In genomic region chr12:30362306-30362705, GRCm38 (mm10) we compare ENCODE assay signal across 25 mouse cellular contexts. TPM values are rescaled to one million over a fixed set of nuclear protein-coding genes. Genes with fewer than 3 reads are reported as not detected.
"Had no signal": no experiment of that assay in that cellular context is flagged by ENCODE, and none has a peak within 500 bp of the region (broad histone marks: within the 10 kb centered on the region; RNA-seq: fewer than 3 reads in every experiment).

No protein-coding gene starts in this region.

- H3K27me3 ChIP-seq: heart, embryonic 12.5 days; hindbrain, embryonic 12.5 days; intestine, embryonic 15.5 days; limb, embryonic 12.5 days; liver, embryonic 13.5 days; liver, embryonic 15.5 days had no signal

- ATAC-seq: hindbrain, embryonic 16.5 days; inflammation-experienced regulatory T-cells, adult 6 months; intestine, embryonic 15.5 days; intestine, postnatal 0 days had no signal

- H3K4me1 ChIP-seq: heart, embryonic 10.5 days; heart, embryonic 12.5 days; hindbrain, embryonic 10.5 days; hindbrain, embryonic 12.5 days; intestine, embryonic 15.5 days; limb, embryonic 10.5 days; limb, embryonic 12.5 days; liver, embryonic 13.5 days; liver, embryonic 15.5 days had no signal

- H3K9me3 ChIP-seq: heart, embryonic 10.5 days; heart, embryonic 12.5 days; hindbrain, embryonic 10.5 days; hindbrain, embryonic 12.5 days; intestine, embryonic 15.5 days; limb, embryonic 10.5 days; limb, embryonic 12.5 days; liver, embryonic 13.5 days; liver, embryonic 15.5 days had no signal

- H3K4me3 ChIP-seq: gastrocnemius, adult 2 months; heart, embryonic 10.5 days; heart, embryonic 12.5 days; hindbrain, embryonic 10.5 days; hindbrain, embryonic 12.5 days; intestine, embryonic 15.5 days; layer of hippocampus, adult 2 months; left cerebral cortex, adult 2 months; limb, embryonic 10.5 days; limb, embryonic 12.5 days; liver, embryonic 13.5 days; liver, embryonic 15.5 days had no signal

- H3K27ac ChIP-seq: gastrocnemius, adult 2 months; heart, embryonic 10.5 days; hindbrain, embryonic 10.5 days; hindbrain, embryonic 12.5 days; hindbrain, embryonic 14.5 days; intestine, embryonic 15.5 days; layer of hippocampus, adult 2 months; left cerebral cortex, adult 2 months; limb, embryonic 10.5 days; limb, embryonic 12.5 days; liver, embryonic 13.5 days; liver, embryonic 15.5 days had no signal

- H3K9ac ChIP-seq: heart, embryonic 12.5 days; hindbrain, embryonic 12.5 days; hindbrain, embryonic 14.5 days; intestine, embryonic 15.5 days; limb, embryonic 12.5 days; liver, embryonic 13.5 days; liver, embryonic 15.5 days had no signal

- H3K36me3 ChIP-seq: heart, embryonic 10.5 days; heart, embryonic 12.5 days; hindbrain, embryonic 10.5 days; hindbrain, embryonic 12.5 days; intestine, embryonic 15.5 days; limb, embryonic 10.5 days; limb, embryonic 12.5 days; liver, embryonic 13.5 days; liver, embryonic 15.5 days had no signal

- DNase-seq: gastrocnemius, adult 2 months; gastrocnemius, postnatal 10 days; gastrocnemius, postnatal 25 days; heart, postnatal 10 days; heart, postnatal 4 days; kidney, adult 8-10 months; kidney, postnatal 10 days; kidney, postnatal 4 days; liver; liver, embryonic 13.5 days had no signal

- H3K4me2 ChIP-seq: heart, embryonic 12.5 days; hindbrain, embryonic 12.5 days; hindbrain, embryonic 14.5 days; intestine, embryonic 15.5 days; limb, embryonic 12.5 days; liver, embryonic 11.5 days; liver, embryonic 13.5 days; liver, embryonic 15.5 days had no signal

RNA-seq across cellular contexts. Expression of gene Sntg2, which starts 10.9 kb away (rescaled TPM):
- polyA plus RNA-seq: inflammation-experienced regulatory T-cells, adult 6 months had no signal
